Mouse (Mus musculus): ENCODE measurements around the gene Rbm33.

Gene Rbm33

DNA sequence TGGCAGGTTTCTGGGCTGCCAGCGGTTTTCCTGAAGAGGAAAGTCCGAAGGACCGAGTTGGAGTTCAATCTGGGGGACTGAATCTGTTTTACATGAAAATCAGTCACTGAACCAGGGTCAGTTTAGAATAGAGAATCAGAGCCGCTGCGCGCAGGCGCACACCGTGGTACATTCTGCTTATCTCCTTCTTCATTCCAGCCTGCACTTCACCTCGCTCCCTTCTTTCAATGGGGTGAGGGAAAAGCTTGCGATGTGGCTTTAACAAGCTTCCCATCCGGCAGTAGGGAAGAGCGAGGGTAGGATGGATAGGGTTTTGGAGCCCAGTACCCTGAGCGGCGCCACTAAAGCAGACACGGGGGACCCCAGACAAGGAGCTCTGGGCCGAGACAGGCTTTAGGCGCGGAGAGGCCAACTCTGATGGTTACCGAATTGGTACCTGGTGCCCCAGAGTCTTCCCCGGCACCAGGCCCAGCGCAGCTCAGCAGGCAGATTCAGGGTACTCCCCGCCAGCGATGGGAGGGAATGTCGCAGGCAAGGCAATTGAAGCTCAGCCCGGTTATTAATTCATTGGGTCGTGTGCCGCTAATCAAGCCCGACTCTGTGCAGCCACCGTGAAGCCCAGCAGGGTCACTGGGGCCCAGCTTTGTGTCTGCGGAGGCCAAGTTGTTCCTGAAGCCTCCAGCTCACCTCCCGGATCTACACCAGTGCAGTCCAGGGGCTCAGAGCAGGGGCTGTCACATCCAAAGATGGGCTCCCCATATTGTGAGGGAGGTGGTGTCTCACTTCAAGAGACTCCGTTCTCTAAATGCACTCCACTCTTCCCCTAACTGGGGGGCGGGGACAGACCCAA lies 146.0 kb downstream of the Rbm33 start:
- no peak for DNase-seq (ENCODE audit: low read depth, low spot score)

DNA sequence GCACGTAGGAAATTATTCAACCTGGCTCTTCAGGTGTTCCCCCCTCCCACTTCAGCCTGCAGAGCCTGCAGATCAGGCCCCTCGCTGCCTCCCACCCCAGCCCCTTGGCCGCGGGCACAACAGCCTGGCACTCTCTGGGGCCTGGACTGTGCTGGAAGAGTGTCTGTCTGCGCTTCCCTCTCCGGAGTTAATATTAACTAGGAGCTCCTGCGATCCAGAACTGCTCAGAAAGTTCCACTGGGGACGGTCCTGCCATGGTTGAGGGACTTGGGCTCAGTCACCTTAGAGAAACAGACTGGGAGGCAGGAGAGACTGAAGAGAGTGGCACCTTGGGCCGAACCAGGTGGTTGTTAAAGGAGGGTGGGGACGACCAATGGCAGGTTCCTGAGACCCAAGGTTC lies 146.7 kb downstream of the Rbm33 start:
- no peak for DNase-seq (ENCODE audit: low read depth, low spot score)

- no peak for DNase-seq (ENCODE audit: low read depth, low spot score)
These were observed 147.6 kb downstream of the Rbm33 start for GRCm38 (mm10) chr5:28464361-28465098.

GRCm38 (mm10) chr5:28465099-28465406 lies 148.1 kb downstream of the Rbm33 start:
- DNase-seq (ENCODE audit: low read depth, low spot score), result no peak

DNA sequence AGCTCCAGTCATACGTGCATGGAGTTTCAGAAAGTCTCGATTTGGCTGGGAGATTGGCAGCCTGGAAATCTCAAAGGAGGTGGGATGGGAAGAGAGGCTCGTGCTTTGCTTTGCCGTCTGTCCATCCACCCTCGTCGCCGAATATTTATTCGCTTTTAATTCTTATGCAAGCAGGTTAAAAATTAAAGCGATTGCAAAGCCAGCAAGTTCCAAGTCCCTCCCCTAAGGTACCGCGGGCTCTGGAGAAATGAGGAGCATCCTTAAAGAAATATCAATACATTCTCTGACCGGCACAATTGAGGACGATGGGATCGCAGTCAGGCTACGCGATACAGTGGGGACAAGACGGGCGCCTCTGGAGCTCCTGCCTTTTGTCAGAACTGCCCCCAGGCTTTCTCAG lies 148.6 kb downstream of the Rbm33 start:
- no peak for DNase-seq (ENCODE audit: low read depth, low spot score)

DNA sequence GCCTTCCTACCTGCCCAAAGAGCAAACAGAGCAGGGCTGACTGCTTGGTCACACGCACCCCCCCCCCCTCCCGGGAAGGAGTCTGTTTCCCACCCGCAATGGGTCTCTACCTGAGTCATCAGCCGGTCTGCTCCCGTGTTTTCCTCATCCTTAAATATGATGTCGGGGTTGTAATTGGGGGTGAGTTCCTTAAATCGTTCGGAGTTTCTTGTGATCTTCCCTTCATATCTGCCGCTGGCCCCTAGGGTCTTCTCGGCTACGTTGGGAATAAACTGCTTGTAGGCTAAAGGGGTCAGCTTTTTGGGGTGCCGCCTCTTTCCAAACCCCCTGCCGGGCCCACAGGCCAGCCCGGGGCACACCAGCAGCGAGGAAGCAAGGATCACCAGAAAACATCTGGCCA lies 149.4 kb downstream of the Rbm33 start:
- DNase-seq (ENCODE audit: low read depth, low spot score), result no peak

GRCm38 (mm10) chr5:28466760-28467306 lies 149.9 kb downstream of the Rbm33 start, which contains the start of gene Shh:
Gene Shh, minus strand, starts transcription at chr5:28467256.
- no peak for DNase-seq (ENCODE audit: low read depth, low spot score)

Data from WW6 (cell line).